Mouse (Mus musculus): ENCODE measurements at regions not wholly inside any gene's neighbourhood (a gene's known extent, or its start where the extent isn't known, plus 50 kb on each side); places are given as distances from the start of the nearest gene placed in this dataset.

DNA sequence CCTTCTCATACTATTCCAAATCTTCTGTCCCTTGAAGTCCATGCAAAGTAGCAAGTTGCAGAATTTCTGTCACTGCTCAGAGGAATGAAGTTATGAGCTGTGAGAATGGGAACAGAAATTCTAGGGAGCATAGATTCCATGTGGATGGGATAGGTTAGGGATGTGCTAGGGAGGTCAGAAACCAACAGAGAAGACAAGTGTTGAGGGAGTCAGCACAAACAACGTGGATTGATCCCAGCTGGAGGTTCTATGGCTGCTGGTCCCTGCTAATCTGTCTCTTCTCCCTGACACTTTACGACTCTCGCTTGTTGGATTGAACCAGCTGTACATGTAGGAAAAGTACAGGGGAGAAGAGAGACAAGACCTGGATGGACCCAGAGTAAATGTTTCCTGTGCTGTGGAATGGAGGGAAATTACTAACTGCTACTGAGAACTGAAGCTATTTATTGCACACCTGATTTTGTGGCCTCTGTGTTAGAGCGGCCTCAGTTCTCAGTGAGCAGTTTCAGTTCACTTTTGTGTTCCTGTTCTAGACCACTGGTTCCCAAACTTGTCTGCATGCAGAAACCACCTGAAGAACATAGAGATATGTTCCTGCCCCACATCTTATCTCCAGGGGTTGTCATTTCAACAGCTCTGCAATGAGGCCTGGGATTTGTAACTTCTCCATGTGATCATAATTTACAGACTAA is 151.0 kb downstream of the Ube2e3 start:
- no peak for TF ChIP-seq POLR2A (IDR thresholded peaks at IDR 0.05; ENCODE audit: borderline replicate concordance, insufficient read depth, low read length)
- TF ChIP-seq CTCF (IDR thresholded peaks at IDR 0.05; ENCODE audit: borderline replicate concordance, insufficient read depth, low read depth, low read length): no peak
